Mouse (Mus musculus) MN1 (cell line): Measurements from ENCODE around the gene Rarb.

Experiments used
- DNase-seq: peaks from one replicate; pipeline ENCODE4 v3.0.0-alpha.2; 2016; ENCODE audit warnings: low spot score

The Rarb gene

GRCm38 (mm10) chr14:16528631-16529030, 290.3 kb downstream of the Rarb start:
- no peak for DNase-seq

GRCm38 (mm10) chr14:16526120-16526519, 292.8 kb downstream of the Rarb start:
- DNase-seq: no peak

GRCm38 (mm10) chr14:16525137-16525924, 293.6 kb downstream of the Rarb start:
- no peak for DNase-seq

GRCm38 (mm10) chr14:16522852-16523251, 296.1 kb downstream of the Rarb start:
- DNase-seq: no peak

GRCm38 (mm10) chr14:16519588-16520167, 299.3 kb downstream of the Rarb start:
- DNase-seq: no peak

GRCm38 (mm10) chr14:16517958-16518357, 301.0 kb downstream of the Rarb start:
- DNase-seq: no peak

- DNase-seq: no peak
Observed at GRCm38 (mm10) chr14:16515731-16516130, 303.2 kb downstream of the Rarb start.

- no peak for DNase-seq
Observed at GRCm38 (mm10) chr14:16510574-16510973, 308.4 kb downstream of the Rarb start.

- DNase-seq: no peak
Observed at GRCm38 (mm10) chr14:16509825-16510224, 309.1 kb downstream of the Rarb start.

- DNase-seq: no peak
Observed at GRCm38 (mm10) chr14:16508760-16509159, 310.2 kb downstream of the Rarb start.

- DNase-seq: no peak
Observed at GRCm38 (mm10) chr14:16497226-16497661, 321.7 kb downstream of the Rarb start.

- DNase-seq: no peak
Observed at GRCm38 (mm10) chr14:16483656-16484380, 335.1 kb downstream of the Rarb start.

- DNase-seq: no peak
Observed at GRCm38 (mm10) chr14:16480621-16481020, 338.3 kb downstream of the Rarb start.

- DNase-seq: no peak
Observed at GRCm38 (mm10) chr14:16479521-16479920, 339.4 kb downstream of the Rarb start.

GRCm38 (mm10) chr14:16478606-16479323, 340.2 kb downstream of the Rarb start:
- DNase-seq: no peak

- DNase-seq: no peak
Observed at GRCm38 (mm10) chr14:16448269-16448987, 370.5 kb downstream of the Rarb start.

- DNase-seq: peak; percentile 46
Observed at GRCm38 (mm10) chr14:16447587-16447986, 371.4 kb downstream of the Rarb start.

GRCm38 (mm10) chr14:16444859-16445258, 374.1 kb downstream of the Rarb start:
- DNase-seq: no peak

GRCm38 (mm10) chr14:16439385-16440126, 379.4 kb downstream of the Rarb start:
- DNase-seq: no peak

GRCm38 (mm10) chr14:16437386-16437785, 381.6 kb downstream of the Rarb start:
- DNase-seq: no peak
